Mouse (Mus musculus) heart, embryonic 14.5 days (tissue): ENCODE measurements around the gene Cnnm2. TPM values are rescaled to one million over a fixed set of nuclear protein-coding genes. Genes with fewer than 3 reads are reported as not detected.

Experiments used
- ATAC-seq: fragments of 200-750 bp; cut with Nextera tagmentation; 2 replicates; pipeline ENCODE4 v1.8.0; 2017; ENCODE audit warnings: low read depth, moderate TSS enrichment; ENCODE audit not compliant: insufficient number of reproducible peaks, insufficient read depth, low FRiP score
- H3K27ac ChIP-seq, 2 experiments: fragments of 200-500 bp in 1 of 2; fragments of 300-500 bp in 1 of 2; sonication (generic) in 1 of 2; replicated peaks in 1 of 2; 2 replicates each; pipeline ENCODE4 v1.5.1; 2012 to 2014; ENCODE audit warnings: low read depth in 2 of 2, low read length in 2 of 2, control low read depth in 1 of 2, mild to moderate bottlenecking in 1 of 2, mixed read lengths in 1 of 2; ENCODE audit not compliant: control insufficient read depth in 1 of 2, insufficient read depth in 1 of 2
- H3K27me3 ChIP-seq: fragments of 300-500 bp; sonication (generic); 2 replicates; pipeline ENCODE4 v1.6.1; 2014; ENCODE audit warnings: mild to moderate bottlenecking, low read length, control low read depth; ENCODE audit not compliant: control insufficient read depth, insufficient read depth
- H3K36me3 ChIP-seq: fragments of 300-500 bp; sonication (generic); 2 replicates; pipeline ENCODE4 v1.6.1; 2014; ENCODE audit warnings: mild to moderate bottlenecking, control low read depth, low read length, mixed read lengths; ENCODE audit not compliant: control insufficient read depth, insufficient read depth
- H3K4me1 ChIP-seq, 2 experiments: fragments of 200-500 bp in 1 of 2; fragments of 300-500 bp in 1 of 2; sonication (generic) in 1 of 2; 2 replicates each; pipeline ENCODE4 v1.6.1; 2012 to 2014; ENCODE audit warnings: low read length in 2 of 2, control low read depth in 1 of 2, mixed read lengths in 1 of 2; ENCODE audit not compliant: control insufficient read depth in 2 of 2, insufficient read depth in 2 of 2
- H3K4me2 ChIP-seq: fragments of 300-500 bp; sonication (generic); 2 replicates; pipeline ENCODE4 v1.6.1; 2014; ENCODE audit warnings: mild to moderate bottlenecking, low read length
- H3K4me3 ChIP-seq, 2 experiments: fragments of 200-500 bp in 1 of 2; fragments of 300-500 bp in 1 of 2; sonication (generic) in 1 of 2; 2 replicates each; pipeline ENCODE4 v1.5.1; 2012 to 2014; ENCODE audit warnings: low read length in 2 of 2, mild to moderate bottlenecking in 2 of 2, control low read depth in 1 of 2, low read depth in 1 of 2, moderate library complexity in 1 of 2; ENCODE audit not compliant: control insufficient read depth in 1 of 2, insufficient read depth in 1 of 2
- H3K9ac ChIP-seq: fragments of 300-500 bp; sonication (generic); 2 replicates; pipeline ENCODE4 v1.6.1; 2014; ENCODE audit warnings: mild to moderate bottlenecking, low read length
- H3K9me3 ChIP-seq: fragments of 300-500 bp; sonication (generic); 2 replicates; pipeline ENCODE4 v1.6.1; 2016; ENCODE audit warnings: low read length, control low read depth; ENCODE audit not compliant: control insufficient read depth
- WGBS: fragments of 180-500 bp; shearing (Covaris S2); extraction: QIAGEN DNeasy Blood & Tissue Kit; methylation state at CpG from one replicate; pipeline ENCODE4 v1.1.7; 2014; 5-methylcytosine and 5-hydroxymethylcytosine counted together
- polyA plus RNA-seq: library from polyadenylated mRNA; unstranded; fragments of >200 nt; fragmentation: Nextera tagmentation; extraction: Ambion mirVana; gene quantifications from 2 replicates; pipeline ENCODE4 v1.2.1, GENCODE M21; 2014

The Cnnm2 gene
- polyA plus RNA-seq, 1 experiment from 2014 or later, result 3.2 TPM

GRCm38 (mm10) chr19:46740341-46741008 is 20.9 kb upstream of the Cnnm2 start:
- 52% methylated on average over 7 of the region's 7 CpGs for WGBS

DNA sequence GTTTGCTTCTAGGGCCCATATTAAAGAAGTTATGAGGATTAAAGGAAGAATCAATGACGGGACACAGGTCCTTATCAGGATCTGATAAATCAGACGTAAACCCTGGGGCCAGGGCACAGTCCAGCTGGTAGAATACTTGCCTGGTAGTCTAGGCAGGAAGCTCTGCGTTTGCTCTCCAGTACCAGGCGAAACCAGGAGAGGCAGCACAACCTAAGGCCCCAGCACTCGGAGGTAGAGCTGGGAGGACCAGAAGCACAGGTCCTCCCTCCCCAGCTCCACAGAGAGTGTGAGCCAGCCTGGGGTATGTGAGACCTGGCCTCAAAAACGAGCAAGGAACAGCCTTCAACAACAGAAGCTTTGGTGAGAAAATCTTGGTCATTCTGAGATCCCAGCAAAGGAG is 19.8 kb upstream of the Cnnm2 start:
- Histone ChIP-seq H3K4me3 (no peak overlapping the region), H3K27me3 (no peaks in the 10 kb centered on the region), H3K27ac (no peak overlapping the region), H3K36me3 (peaks cover 9% of the 10 kb centered on the region; the same call in 1 of the 2 replicates), H3K9me3 (no peaks in the 10 kb centered on the region), H3K4me1 (no peaks in the 10 kb centered on the region), H3K4me2 (no peak overlapping the region), H3K9ac (no peak overlapping the region)
- WGBS, result 32% methylated on average over 6 of the region's 6 CpGs
- ATAC-seq, result no peak

More at GRCm38 (mm10) chr19:46740341-46741008, 20.9 kb upstream of the Cnnm2 start:
- peaks cover 9% of the 10 kb centered on the region; the same call in 1 of the 2 replicates for H3K36me3 ChIP-seq
- no peaks in the 10 kb centered on the region for H3K9me3 ChIP-seq
- no peak overlapping the region for H3K27ac ChIP-seq
- H3K4me1 ChIP-seq, result peaks cover 1% of the 10 kb centered on the region in 2 experiments; a peak in 3 of 4 replicates
- no peak for ATAC-seq
- no peaks in the 10 kb centered on the region for H3K27me3 ChIP-seq
- no peak overlapping the region for H3K4me3 ChIP-seq
- H3K4me2 ChIP-seq, result no peak overlapping the region
- no peak overlapping the region for H3K9ac ChIP-seq

DNA sequence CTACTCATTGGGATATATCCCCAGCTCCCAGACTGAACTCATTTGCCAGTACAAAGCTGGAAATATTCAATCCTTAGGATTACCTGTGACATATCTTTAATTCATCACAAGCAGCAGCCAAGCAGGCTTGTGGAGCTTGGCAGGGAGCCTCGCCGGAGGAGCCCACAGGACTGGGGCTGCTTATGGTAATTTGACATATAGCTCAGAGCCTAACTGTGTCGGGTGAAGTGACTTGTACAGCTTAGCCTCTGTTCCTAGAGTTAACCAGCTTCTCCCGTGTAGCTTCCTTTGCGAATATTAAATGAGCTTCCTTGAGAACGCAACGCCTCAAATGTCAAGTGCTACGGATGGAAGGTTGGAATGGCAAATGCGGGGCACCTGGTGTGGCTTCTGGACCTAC is 16.7 kb upstream of the Cnnm2 start:
- ATAC-seq, result no peak
- WGBS, result 75% methylated on average over 9 of the region's 9 CpGs
- Histone ChIP-seq H3K9ac (no peak overlapping the region), H3K27me3 (no peaks in the 10 kb centered on the region), H3K9me3 (no peaks in the 10 kb centered on the region), H3K36me3 (no peaks in the 10 kb centered on the region; the same call in 1 of the 2 replicates), H3K4me3 (no peak overlapping the region), H3K4me1 (no peaks in the 10 kb centered on the region), H3K4me2 (no peak overlapping the region), H3K27ac (no peak overlapping the region)

DNA sequence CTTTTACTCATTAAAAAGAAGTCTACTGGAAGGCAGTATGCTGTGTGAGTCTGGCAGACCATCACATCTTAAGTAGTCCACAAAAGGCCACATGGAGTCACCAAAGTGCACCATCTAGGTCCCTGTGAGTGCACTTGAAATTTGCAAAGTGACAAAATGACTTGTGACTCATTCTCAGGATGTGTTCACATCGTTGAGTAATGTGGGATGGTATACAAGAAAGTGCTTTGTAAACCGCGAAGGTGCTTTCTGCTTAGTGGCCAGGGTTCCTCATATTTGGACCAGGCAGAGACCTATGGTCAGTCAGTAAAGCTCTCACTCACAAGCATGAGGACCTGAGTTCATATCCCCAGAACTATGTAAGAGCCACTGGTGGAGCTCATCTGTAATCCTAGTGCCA is 13.6 kb upstream of the Cnnm2 start:
- no peak overlapping the region for H3K27ac ChIP-seq
- no peak overlapping the region for H3K4me2 ChIP-seq
- no peaks in the 10 kb centered on the region for H3K9me3 ChIP-seq
- H3K27me3 ChIP-seq, result no peaks in the 10 kb centered on the region
- no peak for ATAC-seq
- H3K4me3 ChIP-seq, result no peak overlapping the region
- H3K36me3 ChIP-seq, result no peaks in the 10 kb centered on the region
- H3K4me1 ChIP-seq, result no peaks in the 10 kb centered on the region
- 85% methylated on average over 3 of the region's 3 CpGs for WGBS
- no peak overlapping the region for H3K9ac ChIP-seq

GRCm38 (mm10) chr19:46752235-46752634 is 9.2 kb upstream of the Cnnm2 start:
- H3K27ac ChIP-seq, result no peak overlapping the region
- H3K9ac ChIP-seq, result no peak overlapping the region
- no peak overlapping the region for H3K4me2 ChIP-seq
- no peaks in the 10 kb centered on the region for H3K27me3 ChIP-seq
- H3K4me1 ChIP-seq, result no peaks in the 10 kb centered on the region
- WGBS, result 48% methylated on average over 5 of the region's 5 CpGs
- ATAC-seq, result no peak
- H3K36me3 ChIP-seq, result no peaks in the 10 kb centered on the region
- H3K9me3 ChIP-seq, result no peaks in the 10 kb centered on the region
- no peak overlapping the region for H3K4me3 ChIP-seq

DNA sequence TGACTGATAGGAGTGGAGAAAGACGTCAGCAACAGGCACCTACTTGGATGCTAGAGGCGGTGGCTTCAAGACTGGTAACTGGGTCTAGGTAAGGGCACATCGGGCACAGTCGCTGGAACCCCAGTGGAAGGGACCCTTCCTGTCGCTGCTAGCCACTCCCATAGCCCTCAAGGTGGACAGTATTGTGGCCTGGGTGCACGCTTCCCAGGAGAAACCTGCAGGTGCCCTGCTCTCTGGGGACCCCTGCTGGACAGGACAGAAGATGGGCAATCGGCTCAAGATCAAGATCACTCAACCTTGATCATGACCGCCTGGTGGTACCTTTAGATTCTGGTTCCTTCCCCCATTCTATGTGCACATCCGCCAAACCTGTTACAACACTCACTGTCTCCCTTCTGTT is 6.3 kb upstream of the Cnnm2 start:
- Histone ChIP-seq H3K4me3 (no peak overlapping the region), H3K9me3 (no peaks in the 10 kb centered on the region), H3K27me3 (no peaks in the 10 kb centered on the region), H3K27ac (no peak overlapping the region), H3K4me1 (no peaks in the 10 kb centered on the region; a peak in 1 of 4 replicates), H3K4me2 (no peak overlapping the region), H3K9ac (no peak overlapping the region), H3K36me3 (no peaks in the 10 kb centered on the region)
- no peak for ATAC-seq
- WGBS, result 50% methylated on average over 9 of the region's 9 CpGs

- no peak overlapping the region for H3K27ac ChIP-seq
- H3K4me1 ChIP-seq, result no peaks in the 10 kb centered on the region; a peak in 1 of 4 replicates
- no peak overlapping the region for H3K9ac ChIP-seq
- ATAC-seq, result no peak
- WGBS, result 73% methylated on average over 4 of the region's 4 CpGs
- no peaks in the 10 kb centered on the region for H3K9me3 ChIP-seq
- no peaks in the 10 kb centered on the region for H3K36me3 ChIP-seq
- H3K4me2 ChIP-seq, result no peak overlapping the region
- no peaks in the 10 kb centered on the region for H3K27me3 ChIP-seq
- no peak overlapping the region for H3K4me3 ChIP-seq
Observed at GRCm38 (mm10) chr19:46756221-46756620, 5.2 kb upstream of the Cnnm2 start.

DNA sequence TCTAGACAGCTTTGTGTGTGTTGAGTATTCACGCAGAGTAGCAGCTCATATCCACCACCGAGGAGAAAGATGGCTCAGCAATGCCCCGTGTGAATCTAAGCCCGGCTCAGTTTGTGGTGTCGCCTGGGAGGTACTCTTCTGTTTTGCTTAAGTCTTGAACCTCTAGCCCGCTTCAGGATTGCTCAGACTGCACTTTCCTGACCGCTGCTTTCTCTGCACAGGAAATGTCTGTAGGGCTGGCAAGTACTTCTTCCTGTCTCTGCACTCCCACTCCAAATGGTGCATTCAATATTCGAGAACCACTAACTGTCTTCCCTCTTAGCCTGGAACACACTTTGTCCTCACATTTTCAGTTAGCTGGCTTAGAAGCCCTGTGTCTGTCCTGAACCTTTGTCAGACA is 2.3 kb upstream of the Cnnm2 start:
- Histone ChIP-seq H3K36me3 (no peaks in the 10 kb centered on the region), H3K27ac (no peak overlapping the region), H3K4me1 (peaks cover 0 to 6% of the 10 kb centered on the region in 2 experiments; a peak in 3 of 4 replicates), H3K4me3 (no peak overlapping the region), H3K27me3 (no peaks in the 10 kb centered on the region), H3K9me3 (no peaks in the 10 kb centered on the region), H3K9ac (no peak overlapping the region), H3K4me2 (no peak overlapping the region)
- ATAC-seq, result no peak
- WGBS, result 48% methylated on average over 8 of the region's 8 CpGs
